Mouse (Mus musculus): ENCODE data around the gene H2afy2. TPM values are rescaled to one million over a fixed set of nuclear protein-coding genes. Genes with fewer than 3 reads are reported as not detected.

H2afy2 gene
- polyA plus RNA-seq (2014; fragmentation: Nextera tagmentation; extraction: Ambion mirVana): 132 and 142 TPM in 2 replicates

- peak within 1 kb of the TSS; percentile 96 for H3K27ac ChIP-seq (ENCODE audit: low read depth)
- H3K9ac ChIP-seq: peak within 1 kb of the TSS; percentile 98
- peak; percentile 62 for TF ChIP-seq CTCF (IDR thresholded peaks at IDR 0.05; ENCODE audit: low read depth)
- H3K9me3 ChIP-seq (ENCODE audit: low read depth, low read length): no peaks in the 10 kb centered on the region
- H3K4me2 ChIP-seq: peak within 1 kb of the TSS; percentile 61
- ATAC-seq (ENCODE audit: insufficient read depth) (peak; percentile 85), DNase-seq (peak; percentile 90)
- no peaks in the 10 kb centered on the region for H3K27me3 ChIP-seq (ENCODE audit: insufficient read depth, low read length)
- H3K36me3 ChIP-seq (ENCODE audit: insufficient read depth): 0 out of 2 replicates have a peak, but pooled peaks cover 5% of the 10 kb centered on the region
- WGBS: under 1% methylated on average over 50 of the region's 50 CpGs
- H3K4me3 ChIP-seq (ENCODE audit: low read depth, low read length): peak within 1 kb of the TSS; percentile 87
- H3K4me1 ChIP-seq (ENCODE audit: insufficient read depth): peaks cover 3% of the 10 kb centered on the region
Observed at GRCm38 (mm10) chr10:61783621-61784251, at the start of gene H2afy2. H2afy2 (minus strand) TSS chr10:61784147.

DNA sequence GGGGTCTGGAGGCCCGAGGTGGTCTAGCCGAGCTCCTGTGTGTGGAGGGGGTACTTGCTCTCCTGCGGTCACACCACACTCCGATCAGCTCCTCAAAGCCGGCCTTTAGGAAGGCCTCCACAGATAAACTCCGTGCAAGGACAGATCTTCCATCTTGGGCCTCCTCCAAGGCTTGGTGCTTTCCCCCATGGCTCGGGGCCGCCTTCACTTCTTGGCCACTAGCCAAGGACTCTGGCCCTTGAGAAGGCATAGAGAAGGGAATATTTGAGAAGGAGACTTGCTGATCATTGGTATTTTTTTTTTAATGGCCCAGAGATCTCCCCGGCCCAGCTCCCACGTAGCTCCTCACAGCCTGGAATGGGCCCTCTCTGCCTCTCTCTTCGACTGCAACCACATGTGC lies 48.8 kb upstream of the H2afy2 start:
- DNase-seq: peak; percentile 73
- H3K27ac ChIP-seq (ENCODE audit: low read depth): no peak overlapping the region
- no peaks in the 10 kb centered on the region for H3K36me3 ChIP-seq (ENCODE audit: insufficient read depth)
- H3K9ac ChIP-seq: no peak overlapping the region
- no peak overlapping the region for H3K4me3 ChIP-seq (ENCODE audit: low read depth, low read length)
- WGBS: 52% methylated on average over 11 of the region's 11 CpGs
- ATAC-seq (ENCODE audit: insufficient read depth): no peak; the same call in 1 of the 2 replicates
- H3K27me3 ChIP-seq (ENCODE audit: insufficient read depth, low read length): no peaks in the 10 kb centered on the region
- TF ChIP-seq CTCF (IDR thresholded peaks at IDR 0.05; ENCODE audit: low read depth): no peak
- no peaks in the 10 kb centered on the region for H3K9me3 ChIP-seq (ENCODE audit: low read depth, low read length)
- H3K4me2 ChIP-seq: no peak overlapping the region
- 0 out of 2 replicates have a peak, but pooled peaks cover 3% of the 10 kb centered on the region for H3K4me1 ChIP-seq (ENCODE audit: insufficient read depth)

GRCm38 (mm10) chr10:61831741-61832140 lies 47.8 kb upstream of the H2afy2 start:
- H3K36me3 ChIP-seq (ENCODE audit: insufficient read depth): no peaks in the 10 kb centered on the region
- no peaks in the 10 kb centered on the region for H3K27me3 ChIP-seq (ENCODE audit: insufficient read depth, low read length)
- no peak for TF ChIP-seq CTCF (IDR thresholded peaks at IDR 0.05; ENCODE audit: low read depth)
- H3K9ac ChIP-seq: no peak overlapping the region
- H3K27ac ChIP-seq (ENCODE audit: low read depth): no peak overlapping the region
- no peak for DNase-seq
- WGBS: 82% methylated on average over 6 of the region's 6 CpGs
- H3K4me2 ChIP-seq: no peak overlapping the region
- no peak overlapping the region for H3K4me3 ChIP-seq (ENCODE audit: low read depth, low read length)
- H3K9me3 ChIP-seq (ENCODE audit: low read depth, low read length): no peaks in the 10 kb centered on the region
- ATAC-seq (ENCODE audit: insufficient read depth): no peak
- H3K4me1 ChIP-seq (ENCODE audit: insufficient read depth): peaks cover 8% of the 10 kb centered on the region; the same call in 1 of the 2 replicates

- H3K27me3 ChIP-seq (ENCODE audit: insufficient read depth, low read length): no peaks in the 10 kb centered on the region
- TF ChIP-seq CTCF (IDR thresholded peaks at IDR 0.05; ENCODE audit: low read depth): no peak
- no peaks in the 10 kb centered on the region for H3K9me3 ChIP-seq (ENCODE audit: low read depth, low read length)
- ATAC-seq (ENCODE audit: insufficient read depth): no peak
- no peak for DNase-seq
- no peak overlapping the region for H3K9ac ChIP-seq
- H3K4me3 ChIP-seq (ENCODE audit: low read depth, low read length): no peak overlapping the region
- H3K4me1 ChIP-seq (ENCODE audit: insufficient read depth): peaks cover 8% of the 10 kb centered on the region; the same call in 1 of the 2 replicates
- no peak overlapping the region for H3K27ac ChIP-seq (ENCODE audit: low read depth)
- WGBS: 77% methylated on average over 12 of the region's 12 CpGs
- 0 out of 2 replicates have a peak overlapping the region, but pooled peaks have one; percentile 1 for H3K4me2 ChIP-seq
- no peaks in the 10 kb centered on the region for H3K36me3 ChIP-seq (ENCODE audit: insufficient read depth)
Observed at GRCm38 (mm10) chr10:61831251-61831650, 47.3 kb upstream of the H2afy2 start.

DNA sequence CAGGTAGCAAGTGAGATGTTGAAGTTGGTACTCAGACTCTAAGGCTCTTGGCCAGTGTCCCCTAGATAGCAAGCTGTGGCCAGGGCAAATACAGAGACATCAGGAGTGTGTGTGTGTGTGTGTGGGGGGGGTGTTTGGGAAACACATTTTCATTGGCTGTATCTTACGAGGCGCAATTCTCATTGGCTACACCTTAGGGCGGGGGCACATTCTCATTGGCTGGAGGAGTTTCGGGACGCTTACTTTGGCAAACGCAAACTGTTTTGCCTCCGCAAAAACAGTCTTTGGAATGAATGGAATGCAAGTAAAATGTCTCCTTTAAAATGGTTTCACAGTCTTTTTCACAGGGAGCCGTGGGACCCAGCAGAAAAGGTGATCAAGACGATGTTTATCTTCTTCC lies 46.9 kb upstream of the H2afy2 start:
- Histone ChIP-seq H3K27ac (ENCODE audit: low read depth) (no peak overlapping the region), H3K27me3 (ENCODE audit: insufficient read depth, low read length) (no peaks in the 10 kb centered on the region), H3K4me1 (ENCODE audit: insufficient read depth) (peaks cover 8% of the 10 kb centered on the region; the same call in 1 of the 2 replicates), H3K36me3 (ENCODE audit: insufficient read depth) (no peaks in the 10 kb centered on the region), H3K4me3 (ENCODE audit: low read depth, low read length) (no peak overlapping the region), H3K9me3 (ENCODE audit: low read depth, low read length) (no peaks in the 10 kb centered on the region), H3K9ac (no peak overlapping the region), H3K4me2 (peak overlapping the region; percentile 1; the same call in 1 of the 2 replicates)
- ATAC-seq (ENCODE audit: insufficient read depth): peak; percentile 53; the same call in 1 of the 2 replicates
- peak; percentile 66 for DNase-seq
- no peak for TF ChIP-seq CTCF (IDR thresholded peaks at IDR 0.05; ENCODE audit: low read depth)
- 31% methylated on average over 9 of the region's 9 CpGs for WGBS

DNA sequence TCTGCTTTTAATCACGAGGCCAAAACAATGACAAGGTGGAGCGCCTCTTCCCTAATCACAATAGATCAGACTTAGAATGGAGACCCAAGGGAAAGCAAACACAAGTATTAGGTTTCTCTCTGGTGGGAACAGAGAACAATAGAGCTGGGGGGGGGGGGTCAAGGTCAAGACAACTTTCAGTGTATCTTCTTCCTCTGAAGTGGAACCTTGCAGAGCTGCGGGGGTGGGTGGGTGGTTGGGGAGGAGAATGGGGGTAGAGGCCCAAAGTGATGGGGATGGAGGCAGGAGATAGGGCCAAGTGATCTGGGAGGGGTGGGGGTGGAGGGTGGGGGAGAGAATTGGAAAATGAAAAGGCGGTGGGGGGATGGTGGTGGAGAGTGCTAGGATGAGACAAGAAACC lies 45.1 kb upstream of the H2afy2 start:
- no peak for ATAC-seq (ENCODE audit: insufficient read depth)
- H3K4me3 ChIP-seq (ENCODE audit: low read depth, low read length): no peak overlapping the region
- WGBS: 68% methylated on average over 4 of the region's 4 CpGs

More for the DNA sequence above, 45.1 kb upstream of the H2afy2 start:
- Histone ChIP-seq H3K4me1 (ENCODE audit: insufficient read depth) (peaks cover 8% of the 10 kb centered on the region; the same call in 1 of the 2 replicates), H3K9ac (no peak overlapping the region), H3K9me3 (ENCODE audit: low read depth, low read length) (no peaks in the 10 kb centered on the region), H3K4me2 (no peak overlapping the region), H3K27ac (ENCODE audit: low read depth) (no peak overlapping the region), H3K27me3 (ENCODE audit: insufficient read depth, low read length) (no peaks in the 10 kb centered on the region), H3K36me3 (ENCODE audit: insufficient read depth) (no peaks in the 10 kb centered on the region)
- TF ChIP-seq CTCF (IDR thresholded peaks at IDR 0.05; ENCODE audit: low read depth): no peak
- DNase-seq: no peak

Measured in lung, embryonic 14.5 days (tissue).